9 mouse cellular contexts compared by ENCODE assay signal in the genomic region with DNA sequence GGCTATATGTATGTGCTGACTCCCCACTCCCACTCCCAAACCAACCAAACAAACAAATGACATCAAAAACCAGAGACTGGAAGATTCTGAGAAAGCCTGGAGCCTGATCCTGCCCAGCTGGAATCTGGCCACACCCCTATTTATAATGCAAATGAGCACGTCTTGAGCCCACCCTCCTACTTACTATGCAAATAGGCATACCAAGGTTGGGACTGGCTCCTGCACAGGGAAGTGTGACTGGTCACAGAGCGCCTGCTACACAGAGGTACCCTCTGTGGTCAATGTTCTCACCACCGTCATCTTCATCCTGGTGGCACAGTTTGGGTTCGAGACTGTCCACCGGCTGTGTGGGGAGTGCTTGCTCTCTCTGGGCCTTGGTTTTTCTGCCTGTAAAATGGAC.
DNase-seq lines count a peak whose midpoint lies in the region; ATAC-seq and TF ChIP-seq lines count a peak whose summit lies in the region.
"Had no signal": no experiment of that assay in that cellular context is flagged by ENCODE, and none has a peak within 500 bp of the region (broad histone marks: within the 10 kb centered on the region; RNA-seq: fewer than 3 reads in every experiment).

No protein-coding gene starts in this region.

- H3K36me3 ChIP-seq in megakaryocyte, embryonic 14.5 days (replicated peaks; ENCODE audit: low read length), result no peaks in the 10 kb centered on the region
- no peaks in the 10 kb centered on the region for H3K36me3 ChIP-seq in kidney, embryonic 16.5 days (ENCODE audit: insufficient read depth, low read length)
- no peaks in the 10 kb centered on the region for H3K36me3 ChIP-seq in midbrain, embryonic 13.5 days

- no peaks in the 10 kb centered on the region for H3K27me3 ChIP-seq in megakaryocyte, embryonic 14.5 days (replicated peaks)
- peaks cover 6% of the 10 kb centered on the region; the same call in 1 of the 2 replicates for H3K27me3 ChIP-seq in kidney, embryonic 16.5 days (ENCODE audit: insufficient read depth, low read length)
- H3K27me3 ChIP-seq in midbrain, embryonic 13.5 days, result 0 out of 2 replicates have a peak, but pooled peaks cover under 1% of the 10 kb centered on the region
- no peaks in the 10 kb centered on the region for H3K27me3 ChIP-seq in cerebellum, adult 2 months (ENCODE audit: control insufficient read depth, insufficient read depth, low read length)
- H3K27me3 ChIP-seq: Patski had no signal

- peak; percentile 66 for DNase-seq in embryo, embryonic 9.5 days (ENCODE audit: extremely low spot score)
- no peak for DNase-seq in left cerebral cortex, adult 8-10 months (ENCODE audit: low spot score in 2 of 2)
- DNase-seq in cerebellum, adult 2 months, result no peak
- no peak for DNase-seq in right cerebral cortex, postnatal 25 days

- H3K4me3 ChIP-seq in megakaryocyte, embryonic 14.5 days (replicated peaks), result peak overlapping the region; percentile 88
- H3K4me3 ChIP-seq in kidney, embryonic 16.5 days (ENCODE audit: low read length), result no peak overlapping the region
- no peak overlapping the region for H3K4me3 ChIP-seq in midbrain, embryonic 13.5 days (replicated peaks)
- no peak overlapping the region for H3K4me3 ChIP-seq in cerebellum, adult 2 months (replicated peaks; ENCODE audit: insufficient read depth, low read depth, low read length)

- no peak for TF ChIP-seq POLR2A in cerebellum, adult 2 months (IDR thresholded peaks at IDR 0.05; ENCODE audit: borderline replicate concordance, insufficient read depth, low read length)

- H3K9ac ChIP-seq in kidney, embryonic 16.5 days (replicated peaks; ENCODE audit: low read length), result no peak overlapping the region
- no peak overlapping the region for H3K9ac ChIP-seq in midbrain, embryonic 13.5 days (replicated peaks)

- no peak overlapping the region for H3K4me2 ChIP-seq in kidney, embryonic 16.5 days (replicated peaks; ENCODE audit: low read depth, low read length)
- H3K4me2 ChIP-seq in midbrain, embryonic 13.5 days (replicated peaks), result no peak overlapping the region; the same call in 1 of the 2 replicates

- TF ChIP-seq CTCF in cerebellum, adult 2 months (IDR thresholded peaks at IDR 0.05; ENCODE audit: borderline replicate concordance, insufficient read depth, low read depth, low read length), result no peak

- peaks cover 100% of the 10 kb centered on the region for H3K4me1 ChIP-seq in megakaryocyte, embryonic 14.5 days
- peaks cover 66% of the 10 kb centered on the region for H3K4me1 ChIP-seq in kidney, embryonic 16.5 days (ENCODE audit: insufficient read depth, low read length)
- peaks cover 79% of the 10 kb centered on the region for H3K4me1 ChIP-seq in midbrain, embryonic 13.5 days (replicated peaks)
- H3K4me1 ChIP-seq in cerebellum, adult 2 months (ENCODE audit: control insufficient read depth, insufficient read depth, low read length), result peaks cover 24% of the 10 kb centered on the region

- no peak for ATAC-seq in megakaryocyte, adult 5-6 weeks (ENCODE audit: poor library complexity, severe bottlenecking)
- peak; percentile 56 for ATAC-seq in kidney, embryonic 16.5 days (ENCODE audit: low FRiP score, low TSS enrichment)
- ATAC-seq in midbrain, embryonic 13.5 days, result peak; percentile 25; the same call in 1 of the 2 replicates
- ATAC-seq: Patski had no signal

- no peaks in the 10 kb centered on the region for H3K9me3 ChIP-seq in megakaryocyte, embryonic 14.5 days
- no peaks in the 10 kb centered on the region for H3K9me3 ChIP-seq in kidney, embryonic 16.5 days (ENCODE audit: low read length)
- H3K9me3 ChIP-seq in midbrain, embryonic 13.5 days, result no peaks in the 10 kb centered on the region

- H3K27ac ChIP-seq in kidney, embryonic 16.5 days (ENCODE audit: low read length), result peak overlapping the region; percentile 78
- H3K27ac ChIP-seq in midbrain, embryonic 13.5 days, result peak overlapping the region; percentile 69
- H3K27ac ChIP-seq in cerebellum, adult 2 months (ENCODE audit: insufficient read depth, low read length), result no peak overlapping the region

- 25% methylated on average over 5 of the region's 5 CpGs for WGBS in kidney, embryonic 16.5 days
- 41% methylated on average over 5 of the region's 5 CpGs for WGBS in midbrain, embryonic 13.5 days
- WGBS in cerebellum, adult 2 months, result 82% methylated on average over 5 of the region's 5 CpGs
